Mouse (Mus musculus) neural tube, embryonic 15.5 days (tissue): ENCODE measurements around the gene Srsf1. TPM values are rescaled to one million over a fixed set of nuclear protein-coding genes. Genes with fewer than 3 reads are reported as not detected.

Experiments
- polyA plus RNA-seq: library from polyadenylated mRNA; unstranded; fragments of >200 nt; fragmentation: Nextera tagmentation; extraction: Ambion mirVana; gene quantifications from 2 replicates; pipeline ENCODE4 v1.2.1, GENCODE M21; 2015

Srsf1 gene
- polyA plus RNA-seq, 1 experiment from 2014 or later: 183 TPM

Other genes with a start within 250 kb of the Srsf1 start
- 1.0 and 2.7 TPM in 2 replicates for gene Lpo, start 219.1 kb upstream of the Srsf1 start, polyA plus RNA-seq
- gene Mks1, start 194.2 kb upstream of the Srsf1 start, polyA plus RNA-seq: 12.1 and 12.4 TPM in 2 replicates
- 0.28 and 0.42 TPM in 2 replicates for gene Epx, start 171.8 kb upstream of the Srsf1 start, polyA plus RNA-seq
- gene Olfr462, start 155.1 kb upstream of the Srsf1 start, polyA plus RNA-seq: not detected in 2 replicates
- not detected in 2 replicates for gene Olfr463, start 150.0 kb upstream of the Srsf1 start, polyA plus RNA-seq
- 0.08 and 0.13 TPM in 2 replicates for gene Olfr464, start 126.4 kb upstream of the Srsf1 start, polyA plus RNA-seq
- gene Dynll2, start 59.8 kb upstream of the Srsf1 start, polyA plus RNA-seq: 57.6 and 76.0 TPM in 2 replicates
- gene Vezf1, start 20.9 kb downstream of the Srsf1 start, polyA plus RNA-seq: 35.0 and 39.1 TPM in 2 replicates
- gene Cuedc1, start 50.7 kb downstream of the Srsf1 start, polyA plus RNA-seq: 40.6 and 49.0 TPM in 2 replicates
- gene Mrps23, start 157.0 kb downstream of the Srsf1 start, polyA plus RNA-seq: 64.9 and 66.2 TPM in 2 replicates
- 0.13 and 0.15 TPM in 2 replicates for gene Ccdc182, start 246.7 kb downstream of the Srsf1 start, polyA plus RNA-seq